Mouse (Mus musculus) midbrain, embryonic 10.5 days (tissue): ENCODE results near the gene Lrrfip2. TPM values are rescaled to one million over a fixed set of nuclear protein-coding genes. Genes with fewer than 3 reads are reported as not detected.

Experiments used
- DNase-seq: peaks from one replicate; pipeline ENCODE4 v3.0.0-alpha.2; 2017; ENCODE audit warnings: low spot score
- H3K27ac ChIP-seq: fragments of 300-500 bp; sonication (generic); replicated peaks from 2 replicates; pipeline ENCODE4 v1.5.1; 2016; ENCODE audit warnings: mild to moderate bottlenecking
- H3K27me3 ChIP-seq: fragments of 300-500 bp; sonication (generic); 2 replicates; pipeline ENCODE4 v1.6.1; 2016; ENCODE audit warnings: low read depth, mild to moderate bottlenecking; ENCODE audit not compliant: poor library complexity, severe bottlenecking
- H3K36me3 ChIP-seq: fragments of 300-500 bp; sonication (generic); 2 replicates; pipeline ENCODE4 v1.6.1; 2016; ENCODE audit warnings: mild to moderate bottlenecking, moderate library complexity
- H3K4me1 ChIP-seq: fragments of 300-500 bp; sonication (generic); 2 replicates; pipeline ENCODE4 v1.6.1; 2016
- H3K4me3 ChIP-seq: fragments of 300-500 bp; sonication (generic); 2 replicates; pipeline ENCODE4 v1.5.1; 2016; ENCODE audit warnings: mild to moderate bottlenecking, moderate library complexity
- H3K9me3 ChIP-seq: fragments of 300-500 bp; sonication (generic); replicated peaks from 2 replicates; pipeline ENCODE4 v1.6.1; 2016; ENCODE audit warnings: mild to moderate bottlenecking
- WGBS: fragments of 180-500 bp; shearing (Covaris S2); methylation state at CpG from one replicate; pipeline ENCODE4 v1.1.7; 2016; 5-methylcytosine and 5-hydroxymethylcytosine counted together
- polyA plus RNA-seq: library from polyadenylated mRNA; unstranded; fragments of >200 nt; fragmentation: Nextera tagmentation; extraction: Ambion mirVana; gene quantifications from 2 replicates; pipeline ENCODE4 v1.2.1, GENCODE M21; 2016

Lrrfip2 gene
- polyA plus RNA-seq, 1 experiment from 2014 or later: 39.5 TPM

GRCm38 (mm10) chr9:111211122-111212041 lies 94.0 kb downstream of the Lrrfip2 start:
- Histone ChIP-seq H3K9me3 (no peaks in the 10 kb centered on the region), H3K4me3 (no peak overlapping the region), H3K4me1 (no peaks in the 10 kb centered on the region), H3K27me3 (no peaks in the 10 kb centered on the region), H3K36me3 (peaks cover 43% of the 10 kb centered on the region), H3K27ac (no peak overlapping the region)
- 89% methylated on average over 10 of the region's 10 CpGs for WGBS
- DNase-seq: no peak

- Histone ChIP-seq H3K36me3 (peaks cover 37% of the 10 kb centered on the region), H3K27me3 (no peaks in the 10 kb centered on the region), H3K27ac (no peak overlapping the region), H3K4me1 (no peaks in the 10 kb centered on the region), H3K4me3 (no peak overlapping the region), H3K9me3 (no peaks in the 10 kb centered on the region)
- DNase-seq: no peak
- WGBS: 82% methylated on average over 6 of the region's 6 CpGs
Measured at GRCm38 (mm10) chr9:111213501-111213900, 96.1 kb downstream of the Lrrfip2 start.

GRCm38 (mm10) chr9:111216424-111216823 lies 99.0 kb downstream of the Lrrfip2 start:
- peaks cover 59% of the 10 kb centered on the region for H3K36me3 ChIP-seq
- H3K4me1 ChIP-seq: no peaks in the 10 kb centered on the region
- H3K27ac ChIP-seq: no peak overlapping the region
- H3K9me3 ChIP-seq: no peaks in the 10 kb centered on the region
- no peaks in the 10 kb centered on the region for H3K27me3 ChIP-seq
- DNase-seq: no peak
- H3K4me3 ChIP-seq: no peak overlapping the region

- H3K27ac ChIP-seq: no peak overlapping the region
- H3K27me3 ChIP-seq: no peaks in the 10 kb centered on the region
- DNase-seq: no peak
- no peaks in the 10 kb centered on the region for H3K4me1 ChIP-seq
- WGBS: 92% methylated on average over 5 of the region's 5 CpGs
- peaks cover 75% of the 10 kb centered on the region for H3K36me3 ChIP-seq
- no peak overlapping the region for H3K4me3 ChIP-seq
- H3K9me3 ChIP-seq: no peaks in the 10 kb centered on the region
Measured at GRCm38 (mm10) chr9:111220551-111221080, 103.2 kb downstream of the Lrrfip2 start.

- DNase-seq: no peak
- Histone ChIP-seq H3K9me3 (no peaks in the 10 kb centered on the region), H3K27me3 (no peaks in the 10 kb centered on the region), H3K4me1 (no peaks in the 10 kb centered on the region), H3K36me3 (peaks cover 76% of the 10 kb centered on the region), H3K27ac (no peak overlapping the region), H3K4me3 (no peak overlapping the region)
- WGBS: 78% methylated on average over 1 of the region's 1 CpGs
Measured at GRCm38 (mm10) chr9:111221580-111221979, 104.2 kb downstream of the Lrrfip2 start.

GRCm38 (mm10) chr9:111223406-111223805 lies 106.0 kb downstream of the Lrrfip2 start:
- WGBS: 94% methylated on average over 5 of the region's 5 CpGs
- no peaks in the 10 kb centered on the region for H3K27me3 ChIP-seq
- H3K4me1 ChIP-seq: no peaks in the 10 kb centered on the region
- H3K9me3 ChIP-seq: no peaks in the 10 kb centered on the region
- H3K4me3 ChIP-seq: no peak overlapping the region
- H3K27ac ChIP-seq: no peak overlapping the region
- no peak for DNase-seq
- H3K36me3 ChIP-seq: peaks cover 91% of the 10 kb centered on the region

GRCm38 (mm10) chr9:111228446-111228845 lies 111.1 kb downstream of the Lrrfip2 start:
- DNase-seq: no peak
- no peaks in the 10 kb centered on the region for H3K27me3 ChIP-seq
- no peak overlapping the region for H3K27ac ChIP-seq
- H3K9me3 ChIP-seq: no peaks in the 10 kb centered on the region
- H3K36me3 ChIP-seq: peaks cover 96% of the 10 kb centered on the region
- WGBS: 94% methylated on average over 5 of the region's 5 CpGs
- no peak overlapping the region for H3K4me3 ChIP-seq
- H3K4me1 ChIP-seq: no peaks in the 10 kb centered on the region

- Histone ChIP-seq H3K9me3 (no peaks in the 10 kb centered on the region), H3K36me3 (peaks cover 96% of the 10 kb centered on the region)
- 90% methylated on average over 9 of the region's 9 CpGs for WGBS
Measured at GRCm38 (mm10) chr9:111234701-111235100, 117.3 kb downstream of the Lrrfip2 start.

GRCm38 (mm10) chr9:111237726-111238125 lies 120.3 kb downstream of the Lrrfip2 start:
- no peaks in the 10 kb centered on the region for H3K27me3 ChIP-seq
- no peak for DNase-seq
- H3K4me3 ChIP-seq: no peak overlapping the region
- no peaks in the 10 kb centered on the region for H3K9me3 ChIP-seq
- no peak overlapping the region for H3K27ac ChIP-seq
- peaks cover 95% of the 10 kb centered on the region for H3K36me3 ChIP-seq
- H3K4me1 ChIP-seq: 0 out of 2 replicates have a peak, but pooled peaks cover 10% of the 10 kb centered on the region

More at GRCm38 (mm10) chr9:111234701-111235100, 117.3 kb downstream of the Lrrfip2 start:
- Histone ChIP-seq H3K4me3 (no peak overlapping the region), H3K27ac (no peak overlapping the region), H3K27me3 (no peaks in the 10 kb centered on the region), H3K4me1 (0 out of 2 replicates have a peak, but pooled peaks cover 5% of the 10 kb centered on the region)
- DNase-seq: no peak

GRCm38 (mm10) chr9:111239821-111240220 lies 122.4 kb downstream of the Lrrfip2 start:
- Histone ChIP-seq H3K36me3 (peaks cover 93% of the 10 kb centered on the region), H3K4me1 (0 out of 2 replicates have a peak, but pooled peaks cover 10% of the 10 kb centered on the region), H3K27me3 (no peaks in the 10 kb centered on the region), H3K9me3 (no peaks in the 10 kb centered on the region), H3K27ac (no peak overlapping the region), H3K4me3 (no peak overlapping the region)
- DNase-seq: no peak
- WGBS: 76% methylated on average over 4 of the region's 4 CpGs

GRCm38 (mm10) chr9:111243384-111243783 lies 126.0 kb downstream of the Lrrfip2 start:
- no peak overlapping the region for H3K27ac ChIP-seq
- no peak overlapping the region for H3K4me3 ChIP-seq
- H3K4me1 ChIP-seq: 0 out of 2 replicates have a peak, but pooled peaks cover 10% of the 10 kb centered on the region
- H3K36me3 ChIP-seq: peaks cover 89% of the 10 kb centered on the region
- H3K9me3 ChIP-seq: no peaks in the 10 kb centered on the region
- no peak for DNase-seq
- WGBS: 86% methylated on average over 6 of the region's 6 CpGs
- H3K27me3 ChIP-seq: no peaks in the 10 kb centered on the region

- peaks cover 89% of the 10 kb centered on the region for H3K36me3 ChIP-seq
- no peaks in the 10 kb centered on the region for H3K4me1 ChIP-seq
- H3K9me3 ChIP-seq: no peaks in the 10 kb centered on the region
- 89% methylated on average over 6 of the region's 6 CpGs for WGBS
- no peak for DNase-seq
- H3K27me3 ChIP-seq: no peaks in the 10 kb centered on the region
- no peak overlapping the region for H3K27ac ChIP-seq
- no peak overlapping the region for H3K4me3 ChIP-seq
Measured at GRCm38 (mm10) chr9:111245546-111245945, 128.2 kb downstream of the Lrrfip2 start.

GRCm38 (mm10) chr9:111247682-111248246 lies 130.4 kb downstream of the Lrrfip2 start:
- WGBS: 93% methylated on average over 3 of the region's 3 CpGs
- no peak for DNase-seq
- H3K27me3 ChIP-seq: no peaks in the 10 kb centered on the region
- H3K27ac ChIP-seq: no peak overlapping the region
- no peaks in the 10 kb centered on the region for H3K4me1 ChIP-seq
- no peaks in the 10 kb centered on the region for H3K9me3 ChIP-seq
- peaks cover 94% of the 10 kb centered on the region for H3K36me3 ChIP-seq
- no peak overlapping the region for H3K4me3 ChIP-seq
